Mouse (Mus musculus): ENCODE measurements around the gene Pakap.

Pakap gene

GRCm38 (mm10) chr4:57567666-57568206 is at the start of gene Pakap:
Gene Pakap, plus strand, starts transcription at chr4:57568179.
- in situ Hi-C loops (cut with MboI) = no loop called here

GRCm38 (mm10) chr4:57523456-57523855 is 44.5 kb upstream of the Pakap start:
- in situ Hi-C loops (cut with MboI) = no loop called here

GRCm38 (mm10) chr4:57524461-57524860 is 43.5 kb upstream of the Pakap start:
- in situ Hi-C loops (cut with MboI) = no loop called here

- in situ Hi-C loops (cut with MboI) = no loop called here
Measured at GRCm38 (mm10) chr4:57525221-57526011, 42.6 kb upstream of the Pakap start.

- in situ Hi-C loops (cut with MboI) = no loop called here
Measured at GRCm38 (mm10) chr4:57528296-57528695, 39.7 kb upstream of the Pakap start.

- in situ Hi-C loops (cut with MboI) = no loop called here
Measured at GRCm38 (mm10) chr4:57533686-57534085, 34.3 kb upstream of the Pakap start.

- in situ Hi-C loops (cut with MboI) = no loop called here
Measured at GRCm38 (mm10) chr4:57534232-57534631, 33.7 kb upstream of the Pakap start.

- in situ Hi-C loops (cut with MboI) = no loop called here
Measured at GRCm38 (mm10) chr4:57535087-57535486, 32.9 kb upstream of the Pakap start.

- in situ Hi-C loops (cut with MboI) = no loop called here
Measured at GRCm38 (mm10) chr4:57538029-57538688, 29.8 kb upstream of the Pakap start.

GRCm38 (mm10) chr4:57543692-57544256 is 24.2 kb upstream of the Pakap start:
- in situ Hi-C loops (cut with MboI) = no loop called here

- in situ Hi-C loops (cut with MboI) = no loop called here
Measured at GRCm38 (mm10) chr4:57547785-57548184, 20.2 kb upstream of the Pakap start.

GRCm38 (mm10) chr4:57550216-57550615 is 17.8 kb upstream of the Pakap start:
- in situ Hi-C loops (cut with MboI) = no loop called here

GRCm38 (mm10) chr4:57557102-57557501 is 10.9 kb upstream of the Pakap start:
- in situ Hi-C loops (cut with MboI) = no loop called here

- in situ Hi-C loops (cut with MboI) = no loop called here
Measured at GRCm38 (mm10) chr4:57559438-57559837, 8.5 kb upstream of the Pakap start.

- in situ Hi-C loops (cut with MboI) = no loop called here
Measured at GRCm38 (mm10) chr4:57560010-57560409, 8.0 kb upstream of the Pakap start.

- in situ Hi-C loops (cut with MboI) = no loop called here
Measured at GRCm38 (mm10) chr4:57561055-57561454, 6.9 kb upstream of the Pakap start.

- in situ Hi-C loops (cut with MboI) = no loop called here
Measured at GRCm38 (mm10) chr4:57565283-57565682, 2.7 kb upstream of the Pakap start.

- in situ Hi-C loops (cut with MboI) = no loop called here
Measured at GRCm38 (mm10) chr4:57565811-57566210, 2.2 kb upstream of the Pakap start.

- in situ Hi-C loops (cut with MboI) = no loop called here
Measured at GRCm38 (mm10) chr4:57568268-57569068, 489 bp downstream of the Pakap start.

GRCm38 (mm10) chr4:57569069-57569355 is 1.0 kb downstream of the Pakap start:
- in situ Hi-C loops (cut with MboI) = no loop called here

- in situ Hi-C loops (cut with MboI) = no loop called here
Measured at GRCm38 (mm10) chr4:57569711-57570110, 1.7 kb downstream of the Pakap start.

GRCm38 (mm10) chr4:57570229-57570628 is 2.2 kb downstream of the Pakap start:
- in situ Hi-C loops (cut with MboI) = no loop called here
